In genomic region chr9:10226013-10226412, GRCm38 (mm10) we compare ENCODE assay signal across 18 mouse cellular contexts.
DNase-seq lines count a peak whose midpoint lies in the region; ATAC-seq and TF ChIP-seq lines count a peak whose summit lies in the region.
"Had no signal": no experiment of that assay in that cellular context is flagged by ENCODE, and none has a peak within 500 bp of the region (broad histone marks: within the 10 kb centered on the region; RNA-seq: fewer than 3 reads in every experiment).

No protein-coding gene starts in this region.

- H3K4me3 ChIP-seq in hindbrain, embryonic 12.5 days: no peak overlapping the region
- H3K4me3 ChIP-seq in hindbrain, embryonic 13.5 days: no peak overlapping the region
- H3K4me3 ChIP-seq in cerebellum, adult 2 months (replicated peaks; ENCODE audit: insufficient read depth, low read depth, low read length): no peak overlapping the region
- H3K4me3 ChIP-seq: limb, embryonic 13.5 days; midbrain, embryonic 10.5 days had no signal

- no peak overlapping the region for H3K4me2 ChIP-seq in hindbrain, embryonic 12.5 days (replicated peaks)
- H3K4me2 ChIP-seq in hindbrain, embryonic 13.5 days: no peak overlapping the region
- H3K4me2 ChIP-seq: limb, embryonic 13.5 days; lung, embryonic 14.5 days had no signal

- H3K36me3 ChIP-seq in hindbrain, embryonic 12.5 days: no peaks in the 10 kb centered on the region
- H3K36me3 ChIP-seq in hindbrain, embryonic 13.5 days: no peaks in the 10 kb centered on the region
- H3K36me3 ChIP-seq: limb, embryonic 13.5 days; midbrain, embryonic 10.5 days had no signal

- no peaks in the 10 kb centered on the region for H3K27me3 ChIP-seq in hindbrain, embryonic 12.5 days
- no peaks in the 10 kb centered on the region for H3K27me3 ChIP-seq in hindbrain, embryonic 13.5 days
- H3K27me3 ChIP-seq in cerebellum, adult 2 months (ENCODE audit: control insufficient read depth, insufficient read depth, low read length): no peaks in the 10 kb centered on the region
- H3K27me3 ChIP-seq: limb, embryonic 13.5 days; Patski had no signal

- TF ChIP-seq POLR2A in cerebellum, adult 2 months (IDR thresholded peaks at IDR 0.05; ENCODE audit: borderline replicate concordance, insufficient read depth, low read length): no peak

- TF ChIP-seq CTCF in cerebellum, adult 2 months (IDR thresholded peaks at IDR 0.05; ENCODE audit: borderline replicate concordance, insufficient read depth, low read depth, low read length): no peak

- peak; percentile 88 for DNase-seq in brain, adult 2 months (ENCODE audit: low read depth, low spot score)
- DNase-seq in cerebellum, adult 2 months: peak; percentile 52 to 89
- peak; percentile 46 to 66 for DNase-seq in layer of hippocampus, adult 8-10 months (ENCODE audit: low spot score in 2 of 2)
- no peak for DNase-seq in testis, postnatal 14 days (ENCODE audit: low spot score)
- DNase-seq in c-Kit-positive CD71-positive TER-119-positive erythroid progenitor cells, embryonic 14.5 days (ENCODE audit: low spot score): no peak
- no peak for DNase-seq in MN1 (ENCODE audit: low spot score)
- DNase-seq: adrenal gland, postnatal 10 days; heart, adult 11 months; heart, postnatal 10 days; kidney, adult 2 months; lung, embryonic 14.5 days; thymus, adult 2 months had no signal

- H3K4me1 ChIP-seq in hindbrain, embryonic 12.5 days: no peaks in the 10 kb centered on the region
- H3K4me1 ChIP-seq in hindbrain, embryonic 13.5 days (replicated peaks): no peaks in the 10 kb centered on the region
- H3K4me1 ChIP-seq in cerebellum, adult 2 months (ENCODE audit: control insufficient read depth, insufficient read depth, low read length): peaks cover 4% of the 10 kb centered on the region; the same call in 1 of the 2 replicates
- H3K4me1 ChIP-seq: limb, embryonic 13.5 days; midbrain, embryonic 10.5 days had no signal

- no peak overlapping the region for H3K9ac ChIP-seq in hindbrain, embryonic 12.5 days
- no peak overlapping the region for H3K9ac ChIP-seq in hindbrain, embryonic 13.5 days
- H3K9ac ChIP-seq: limb, embryonic 13.5 days; lung, embryonic 14.5 days had no signal

- 48% methylated on average over 2 of the region's 2 CpGs for WGBS in hindbrain, embryonic 12.5 days
- WGBS in hindbrain, embryonic 13.5 days: 58% methylated on average over 2 of the region's 2 CpGs
- 5% methylated on average over 2 of the region's 2 CpGs for WGBS in cerebellum, adult 2 months

- H3K27ac ChIP-seq in hindbrain, embryonic 12.5 days: no peak overlapping the region
- no peak overlapping the region for H3K27ac ChIP-seq in hindbrain, embryonic 13.5 days
- H3K27ac ChIP-seq in cerebellum, adult 2 months (ENCODE audit: insufficient read depth, low read length): no peak overlapping the region
- H3K27ac ChIP-seq: limb, embryonic 13.5 days; midbrain, embryonic 10.5 days had no signal

- 0 out of 2 replicates have a peak, but pooled peaks have one; percentile 29 for ATAC-seq in hindbrain, embryonic 12.5 days (ENCODE audit: low FRiP score)
- ATAC-seq in hindbrain, embryonic 13.5 days (ENCODE audit: low FRiP score): no peak
- ATAC-seq: CD4-positive, CD25-positive, alpha-beta regulatory T cell, adult 4 months; Patski had no signal

- H3K9me3 ChIP-seq in hindbrain, embryonic 12.5 days (replicated peaks): no peaks in the 10 kb centered on the region
- H3K9me3 ChIP-seq in hindbrain, embryonic 13.5 days: no peaks in the 10 kb centered on the region
- H3K9me3 ChIP-seq: limb, embryonic 13.5 days; midbrain, embryonic 10.5 days had no signal

Comparison
In these comparisons a context has a peak if more than half of its experiments do, and no peak if none do; other contexts are left out.
1. DNase-seq: peak in brain, adult 2 months (single experiment), cerebellum, adult 2 months (2 of 2) and layer of hippocampus, adult 8-10 months (2 of 2); none in testis, postnatal 14 days (single experiment), c-Kit-positive CD71-positive TER-119-positive erythroid progenitor cells, embryonic 14.5 days (single experiment) and MN1 (single experiment).